Mouse (Mus musculus) colon, adult 2 months (tissue): ENCODE measurements around the gene Vmn2r31. TPM values are rescaled to one million over a fixed set of nuclear protein-coding genes. Genes with fewer than 3 reads are reported as not detected.

Experiments used
- polyA plus RNA-seq: library from polyadenylated mRNA; depleted of rRNA; stranded (reverse); fragments of >200 nt; gene quantifications from 2 replicates; pipeline ENCODE4 v1.2.3, GENCODE M21; 2012; rRNA removed

The Vmn2r31 gene
- polyA plus RNA-seq, result not detected in 2 replicates

GRCm38 (mm10) chr7:7399603-7400002 is at the start of gene Vmn2r31:
Gene Vmn2r31, minus strand, starts transcription at chr7:7399703.

GRCm38 (mm10) chr7:7374431-7374830 is 25.1 kb downstream of the Vmn2r31 start, which contains the start of gene Gm45783:
Gene Gm45783, minus strand, starts transcription at chr7:7374573.

GRCm38 (mm10) chr7:7337509-7337908 is 62.0 kb downstream of the Vmn2r31 start, which contains the start of gene Vmn2r30:
Gene Vmn2r30, minus strand, starts transcription at chr7:7337609.

Other genes starting within 250 kb of the Vmn2r31 start
- 0.44 and 0.49 TPM in 2 replicates for gene Zfp418, start 228.4 kb downstream of the Vmn2r31 start, polyA plus RNA-seq
- 0.79 and 0.90 TPM in 2 replicates for gene Zfp772, start 189.7 kb downstream of the Vmn2r31 start, polyA plus RNA-seq
- 0.09 and 0.15 TPM in 2 replicates for gene Vmn2r29, start 152.4 kb downstream of the Vmn2r31 start, polyA plus RNA-seq
- 0.31 and 0.98 TPM in 2 replicates for gene Gm45844, start 121.4 kb downstream of the Vmn2r31 start, polyA plus RNA-seq
- 24.2 and 32.3 TPM in 2 replicates for gene Clcn4, start 98.9 kb downstream of the Vmn2r31 start, polyA plus RNA-seq
- not detected in 2 replicates for gene Vmn2r30, start 62.1 kb downstream of the Vmn2r31 start, polyA plus RNA-seq
- gene Gm45783, start 25.1 kb downstream of the Vmn2r31 start, polyA plus RNA-seq, result not detected in 2 replicates
- not detected in 2 replicates for gene Vmn2r32, start 80.3 kb upstream of the Vmn2r31 start, polyA plus RNA-seq
- gene Vmn2r33, start 167.1 kb upstream of the Vmn2r31 start, polyA plus RNA-seq, result not detected in 2 replicates